Mouse (Mus musculus) hematopoietic stem cell, adult 5-6 weeks (primary cell): ENCODE measurements around the gene Maml1. TPM values are rescaled to one million over a fixed set of nuclear protein-coding genes. Genes with fewer than 3 reads are reported as not detected.

Source experiments
- ATAC-seq, 2 experiments: fragments of 125-278 bp in 1 of 2; replicated peaks in 1 of 2; 2 replicates each; pipeline ENCODE4 v1.8.0; 2016 to 2017; ENCODE audit warnings: inconsistent platforms in 2 of 2, mild to moderate bottlenecking in 2 of 2, moderate number of reproducible peaks in 2 of 2, low read depth in 1 of 2, moderate TSS enrichment in 1 of 2; ENCODE audit not compliant: low FRiP score in 2 of 2, poor library complexity in 2 of 2, severe bottlenecking in 2 of 2, insufficient read depth in 1 of 2, low TSS enrichment in 1 of 2
- total RNA-seq: library from RNA; stranded (forward); fragments of 172-1452, 232-1000 nt; gene quantifications from 2 replicates; pipeline ENCODE4 v1.2.3, GENCODE M21; 2017

Gene Maml1
- total RNA-seq, 1 experiment from 2014 or later: 4.5 TPM

DNA sequence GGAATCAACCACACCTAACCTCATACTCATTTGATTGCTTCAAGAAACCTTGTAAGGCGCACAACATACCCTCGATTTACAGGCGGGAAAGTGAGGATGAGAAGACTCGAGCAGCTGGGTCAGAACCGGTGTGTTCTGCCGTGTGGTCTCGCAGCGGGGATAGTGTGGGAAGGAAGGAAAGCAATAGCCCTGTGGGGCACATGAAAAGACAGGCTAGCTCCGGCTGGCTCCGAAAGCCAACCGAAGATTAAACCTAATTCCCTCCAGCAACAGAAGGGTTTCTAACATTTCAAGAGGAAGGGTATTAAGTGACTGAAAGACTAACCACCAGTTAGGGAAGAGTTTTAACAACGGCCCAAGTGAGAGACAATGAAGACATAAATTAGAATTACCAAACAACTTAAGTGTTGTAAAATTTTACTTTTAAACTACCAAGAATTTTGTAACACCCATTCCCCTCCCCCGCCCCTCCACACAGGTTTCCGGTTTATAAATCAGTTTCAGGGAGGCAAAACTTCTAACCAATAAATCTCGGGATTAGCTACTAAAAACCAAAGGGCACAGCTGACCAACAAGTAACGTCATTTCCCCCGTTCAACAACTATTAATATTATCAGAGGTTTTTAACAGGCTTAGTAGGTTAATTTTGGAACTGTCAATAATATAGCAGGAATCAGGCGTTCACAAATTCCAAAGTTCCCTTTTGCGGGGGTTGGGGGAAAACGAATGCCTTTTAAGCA lies 1.5 kb downstream of the Maml1 start:
- ATAC-seq: no peak

DNA sequence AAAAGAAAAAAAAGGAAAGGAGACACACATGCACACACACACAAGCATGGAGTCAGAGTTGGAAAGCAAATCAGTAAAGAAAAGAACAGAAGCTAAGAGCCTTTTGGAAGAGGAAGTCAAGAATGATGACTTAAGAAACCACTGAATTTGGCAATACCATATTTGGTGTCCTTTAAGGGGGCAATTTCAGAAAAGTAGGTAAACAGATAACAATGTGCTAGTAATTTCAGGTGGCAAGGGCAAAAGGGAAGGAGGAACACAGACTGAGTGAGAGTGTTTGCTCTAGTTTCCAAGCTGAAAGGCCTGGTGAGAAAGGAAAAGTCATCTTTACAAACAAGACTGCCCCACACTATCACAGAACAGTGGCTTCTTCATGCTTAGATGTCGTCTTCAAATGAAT lies 5.7 kb downstream of the Maml1 start:
- peak; percentile 53 to 58; a peak in 3 of 4 replicates for ATAC-seq

DNA sequence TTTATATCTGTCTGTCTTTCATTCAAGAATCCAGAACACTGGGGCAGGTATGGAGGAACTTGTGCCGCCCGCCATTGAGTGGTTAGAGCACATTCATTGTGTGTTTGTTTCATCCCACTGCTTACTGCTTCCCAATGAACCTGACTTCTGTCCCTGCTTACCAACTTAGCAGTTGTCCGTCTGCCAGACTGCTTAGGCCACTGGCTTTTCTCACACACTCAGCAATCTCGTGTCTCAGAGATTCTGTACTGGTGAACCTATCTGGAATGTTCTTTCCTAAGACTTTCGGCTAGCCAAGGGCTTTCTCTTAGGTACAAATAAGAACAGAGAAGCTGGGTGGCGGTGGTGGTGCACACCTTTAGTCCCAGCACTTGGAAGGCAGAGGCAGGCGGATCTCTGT lies 6.4 kb downstream of the Maml1 start:
- ATAC-seq: no peak

DNA sequence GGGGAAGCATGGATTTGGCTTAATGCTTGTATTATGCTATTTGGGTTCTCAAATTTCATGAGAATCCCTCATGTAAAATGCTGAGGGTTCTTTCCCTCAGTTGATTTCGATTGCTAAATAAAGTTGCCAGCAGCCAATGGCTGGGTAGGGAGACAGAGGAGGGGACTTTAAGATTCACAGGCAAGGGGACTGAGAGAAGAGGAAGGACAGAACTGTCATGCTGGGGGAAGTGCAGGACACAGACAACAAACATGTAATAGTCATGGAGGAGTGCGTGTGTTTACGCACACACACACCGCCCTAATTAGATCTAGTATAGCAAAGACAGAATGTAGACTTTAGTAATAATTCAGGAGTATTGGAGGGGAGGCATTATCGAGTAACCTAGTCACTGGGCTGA lies 6.8 kb downstream of the Maml1 start:
- no peak; a peak in 1 of 4 replicates for ATAC-seq

DNA sequence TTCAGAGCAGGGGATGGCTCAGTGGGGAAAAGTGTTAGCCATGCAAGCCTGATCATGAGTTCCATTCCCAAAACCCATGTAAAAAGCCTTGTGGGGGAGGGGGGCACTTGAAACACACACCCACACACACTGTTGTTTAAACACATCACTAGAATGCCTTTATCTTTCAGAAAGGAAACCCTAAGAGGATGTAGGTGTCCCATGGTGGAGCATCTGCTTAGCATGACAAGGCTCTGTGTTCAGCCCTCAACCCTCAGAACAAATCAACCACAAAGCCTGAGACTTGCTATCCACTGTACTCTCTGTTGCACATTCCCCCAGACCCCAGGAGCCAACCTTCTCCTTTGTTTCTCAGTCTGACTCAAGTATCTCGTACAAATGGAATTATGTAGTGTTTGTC lies 12.1 kb downstream of the Maml1 start:
- no peak for ATAC-seq

DNA sequence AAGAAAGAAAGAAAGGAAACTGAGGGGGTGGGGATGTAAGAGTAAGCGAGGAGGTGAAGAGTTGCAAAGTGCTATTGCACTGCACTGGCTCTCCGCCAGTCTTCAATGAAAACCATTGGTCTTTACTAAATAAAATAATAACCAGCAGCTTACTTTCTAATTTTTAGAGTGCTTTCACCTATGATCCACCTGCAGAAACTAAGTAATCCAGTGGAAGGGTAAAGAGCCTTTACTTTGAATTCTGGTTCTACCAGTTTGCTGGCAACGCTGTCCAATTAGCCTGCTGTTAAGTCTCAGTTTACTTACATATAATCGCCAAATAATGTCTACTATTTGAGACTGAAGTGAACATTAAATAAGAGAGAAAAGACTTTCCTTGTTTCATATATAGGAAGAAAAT lies 13.1 kb downstream of the Maml1 start:
- ATAC-seq: no peak

DNA sequence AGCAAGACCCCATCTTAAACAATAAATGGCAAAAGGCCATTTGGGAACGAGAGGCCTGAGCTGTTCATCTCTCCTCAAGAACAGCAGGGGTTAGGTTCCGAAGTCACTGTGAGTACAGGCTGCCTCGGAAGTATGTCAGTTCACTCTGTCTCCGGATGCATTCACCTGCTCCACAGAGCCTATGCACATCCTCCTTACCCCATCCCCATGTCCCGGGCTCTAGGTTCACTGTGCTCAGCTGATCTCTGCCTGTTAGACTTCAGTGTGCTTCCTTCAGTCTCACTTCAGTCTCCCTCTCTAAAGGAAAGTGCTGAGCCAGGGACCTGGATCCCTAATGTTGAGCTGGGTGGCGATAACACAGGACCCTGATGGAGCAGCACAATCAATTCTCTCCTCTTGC lies 14.4 kb downstream of the Maml1 start:
- ATAC-seq: no peak

DNA sequence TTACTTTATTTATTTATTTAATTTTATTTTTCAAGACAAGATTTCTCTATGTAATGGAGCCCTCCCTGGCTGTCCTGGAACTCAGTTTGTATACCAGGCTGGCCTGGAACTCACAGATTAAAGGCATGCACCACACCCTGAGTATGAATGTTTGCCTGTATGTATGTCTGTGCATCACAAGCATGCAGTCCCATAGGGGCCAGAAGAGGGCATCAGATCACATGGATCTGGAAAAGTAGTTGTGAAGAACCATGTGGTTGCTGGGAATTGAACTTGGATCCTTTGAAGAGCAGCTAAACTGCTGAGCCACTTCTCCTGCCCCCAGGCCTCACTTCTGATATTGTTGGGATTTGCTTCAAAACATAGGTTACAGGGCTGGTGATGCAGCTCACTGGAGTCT lies 15.1 kb downstream of the Maml1 start:
- ATAC-seq: no peak

DNA sequence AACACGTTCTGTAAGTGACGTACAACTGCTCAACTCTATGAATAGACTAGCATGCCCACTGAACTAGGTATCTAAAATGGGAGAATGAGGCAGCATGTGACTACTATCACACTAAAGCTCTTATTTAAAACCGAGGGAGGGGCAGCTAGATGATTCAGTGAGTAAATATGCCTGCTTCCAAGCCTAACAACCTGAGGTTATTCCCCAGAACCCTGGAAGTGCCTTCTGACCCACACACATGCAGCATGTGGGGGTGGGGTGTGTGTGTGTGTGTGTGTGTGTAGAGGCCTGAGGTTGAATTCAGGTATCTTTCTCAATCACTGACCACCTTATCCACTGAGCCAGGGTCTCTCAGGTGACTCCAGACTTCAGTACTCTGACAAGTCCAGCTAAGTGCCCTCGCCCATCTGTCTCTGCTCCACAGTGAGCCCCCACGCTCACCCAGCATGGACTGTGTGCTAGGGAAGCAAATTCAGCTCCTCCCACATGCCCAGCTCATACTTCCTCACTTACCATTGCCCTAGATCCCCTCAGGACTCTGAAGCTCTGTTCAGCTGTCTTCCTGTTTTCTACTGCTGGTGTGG lies 16.5 kb downstream of the Maml1 start:
- ATAC-seq: peak; percentile 75 to 76

DNA sequence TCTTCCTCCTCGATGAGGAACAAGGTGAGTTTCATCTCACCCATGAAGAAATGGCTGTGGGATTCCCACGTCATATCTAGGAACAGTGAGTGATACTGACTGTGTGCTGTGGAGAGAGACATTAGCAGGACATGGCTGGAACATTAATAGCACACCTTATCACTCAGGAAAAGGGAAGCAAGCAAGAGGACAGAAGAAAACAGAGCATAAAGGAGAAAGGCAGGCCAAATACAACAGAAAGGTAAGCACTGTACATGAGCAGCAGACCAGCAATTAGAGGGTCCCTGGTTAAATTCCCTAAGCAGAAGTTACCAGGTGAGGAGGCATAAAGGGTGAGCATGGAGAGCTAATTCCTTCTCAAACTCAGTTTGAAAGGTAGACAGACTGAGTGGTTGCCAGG lies 17.0 kb downstream of the Maml1 start:
- no peak for ATAC-seq

DNA sequence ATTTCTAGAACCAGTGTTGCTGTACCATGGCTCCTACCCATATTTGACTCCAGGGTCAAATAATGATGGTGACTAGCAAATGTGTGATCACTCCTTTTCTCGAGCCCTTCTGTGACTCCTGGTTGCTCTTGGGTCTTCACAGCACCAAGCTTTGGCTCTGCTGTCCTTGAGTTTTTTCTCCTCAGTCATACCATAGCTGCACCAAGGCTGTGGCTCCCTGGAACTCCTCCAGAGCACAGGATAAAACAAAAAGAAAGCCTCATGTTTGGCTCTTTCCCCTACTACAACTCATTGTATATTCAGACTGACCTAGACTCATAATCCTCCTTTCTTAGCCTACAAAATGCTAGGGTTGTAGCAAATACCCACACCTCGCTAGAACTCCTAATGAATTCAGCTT lies 19.3 kb downstream of the Maml1 start:
- no peak for ATAC-seq

DNA sequence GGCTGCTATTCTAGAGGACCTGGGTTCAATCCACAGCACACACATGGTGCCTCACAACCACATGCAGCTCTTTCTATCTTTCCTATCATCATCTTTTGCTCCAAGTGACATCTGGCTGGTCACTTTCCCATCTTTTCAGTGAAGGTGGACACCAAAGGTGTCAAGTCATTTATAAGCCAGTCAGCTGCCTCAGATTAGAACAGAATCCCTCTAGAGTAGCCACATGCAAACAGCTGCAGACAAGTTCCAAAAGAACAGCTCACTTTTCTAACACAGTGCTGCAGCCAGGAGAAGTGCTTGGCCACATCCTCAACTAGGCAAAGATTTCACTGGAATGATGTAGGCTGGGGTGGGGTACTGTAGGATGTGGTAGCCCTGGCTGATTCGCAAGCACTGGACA lies 22.2 kb downstream of the Maml1 start:
- ATAC-seq: no peak

DNA sequence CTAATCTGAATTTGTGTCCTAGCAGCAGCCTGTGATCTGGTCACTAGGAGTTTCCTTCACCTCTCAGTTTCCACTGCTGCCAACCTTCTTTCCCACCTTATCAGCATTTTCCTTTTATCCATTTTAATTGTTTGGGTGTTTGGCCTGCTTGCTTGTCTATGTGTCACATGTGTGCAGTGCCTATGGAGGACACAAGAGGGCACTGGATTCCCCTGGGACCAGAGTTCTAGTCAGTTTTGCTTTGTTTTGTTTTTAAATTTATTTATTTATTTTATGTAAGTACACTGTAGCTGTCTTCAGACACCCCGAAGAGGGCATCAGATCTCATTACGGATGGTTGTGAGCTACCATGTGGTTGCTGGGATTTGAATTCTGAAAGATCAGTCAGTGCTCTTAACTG lies 22.9 kb downstream of the Maml1 start:
- ATAC-seq: no peak

DNA sequence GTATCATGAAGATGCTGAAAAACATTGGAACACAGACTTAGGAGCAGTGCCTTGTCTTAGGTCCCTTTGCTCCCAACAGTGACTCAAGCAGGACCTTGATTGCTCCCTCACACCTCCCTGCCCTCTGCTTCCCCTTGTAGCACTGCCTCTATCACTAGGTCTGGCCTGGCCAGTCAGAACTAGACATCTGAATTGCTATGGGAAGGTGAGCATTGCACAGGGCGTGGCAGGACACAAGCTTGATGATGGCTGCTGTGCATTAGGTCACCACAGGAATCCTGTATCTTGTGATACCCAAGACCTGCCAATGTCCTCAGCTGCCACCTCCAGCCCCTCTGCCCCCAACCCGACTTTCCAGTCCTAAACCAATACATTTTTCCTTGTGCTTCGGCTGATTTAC lies 25.1 kb downstream of the Maml1 start:
- ATAC-seq: no peak

DNA sequence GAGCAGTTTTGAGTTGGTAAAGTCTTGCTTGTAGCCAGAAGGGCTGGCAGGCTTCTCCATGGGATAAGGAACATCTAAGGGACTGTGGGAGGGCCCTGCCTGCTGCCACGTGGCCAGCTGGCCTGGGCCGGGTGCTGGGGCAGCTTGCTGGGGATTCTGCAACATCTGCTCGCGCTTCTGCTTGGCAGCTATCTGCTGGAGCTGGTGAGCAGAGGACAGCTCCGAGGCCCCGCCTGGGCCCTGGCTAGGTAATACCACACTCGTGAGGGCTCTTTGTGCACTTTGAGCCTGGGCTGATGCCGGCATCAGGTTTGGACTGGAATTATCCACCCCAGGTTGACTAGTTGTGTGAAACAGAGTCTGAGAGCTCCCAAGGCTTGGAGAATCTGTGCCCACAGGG lies 26.2 kb downstream of the Maml1 start:
- ATAC-seq: no peak

DNA sequence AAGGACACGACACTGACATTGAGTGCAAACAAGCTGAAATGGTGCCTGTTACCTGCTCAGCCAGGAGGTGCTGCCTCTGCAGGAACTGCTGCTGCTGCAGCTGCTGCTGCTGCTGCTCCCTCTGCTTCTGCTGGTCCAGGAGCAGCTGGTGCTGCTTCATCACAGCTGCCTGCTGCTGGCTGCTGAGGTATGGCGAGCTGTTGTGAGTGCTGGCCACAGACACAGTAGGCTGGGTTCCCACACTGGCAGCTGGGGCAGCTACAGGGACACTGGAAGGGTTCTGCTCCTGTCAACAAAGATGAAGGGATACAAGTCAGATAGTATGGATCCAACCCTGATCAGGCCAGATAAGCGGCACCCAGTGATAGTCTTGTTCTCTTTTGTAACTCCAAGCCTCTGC lies 28.9 kb downstream of the Maml1 start:
- ATAC-seq: no peak

DNA sequence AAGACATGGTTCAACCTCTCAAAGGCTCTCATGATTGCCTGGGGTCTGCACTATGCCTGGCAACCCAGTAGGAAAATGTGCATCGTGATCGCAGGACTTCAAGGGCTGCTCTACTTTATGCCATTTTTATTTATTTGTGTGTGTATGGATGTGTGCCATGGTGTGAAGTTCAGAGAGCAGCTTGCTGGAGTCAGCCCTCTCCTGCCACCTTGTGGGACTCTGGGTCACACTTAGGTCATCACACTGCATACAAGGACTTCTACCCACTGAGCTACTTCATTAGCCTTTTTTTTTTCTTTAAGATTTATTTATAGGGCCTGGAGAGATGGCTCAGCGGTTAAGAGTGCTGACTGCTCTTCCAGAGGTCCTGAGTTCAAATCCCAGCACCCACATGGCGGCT lies 30.1 kb downstream of the Maml1 start:
- peak; percentile 68 to 70 for ATAC-seq

DNA sequence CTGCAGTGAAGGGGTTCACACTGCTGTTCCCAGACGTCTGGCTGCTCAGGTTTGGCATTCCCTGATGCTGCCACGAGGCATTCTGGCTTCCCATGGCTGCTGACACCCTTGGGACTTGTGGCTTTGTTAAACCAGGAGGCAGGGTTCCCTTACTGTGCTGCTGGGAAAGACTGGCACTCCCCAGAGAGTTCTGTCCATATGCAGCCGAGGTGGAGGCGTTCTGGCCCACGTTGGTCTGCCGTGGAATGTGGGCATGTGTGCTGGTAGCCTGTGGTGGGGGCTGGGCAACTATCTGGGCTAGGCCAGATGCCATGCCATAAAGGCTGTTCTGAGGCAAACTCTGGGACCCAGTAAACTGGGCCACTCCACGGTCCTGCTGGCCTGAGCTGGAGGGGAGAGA lies 33.8 kb downstream of the Maml1 start:
- no peak for ATAC-seq

DNA sequence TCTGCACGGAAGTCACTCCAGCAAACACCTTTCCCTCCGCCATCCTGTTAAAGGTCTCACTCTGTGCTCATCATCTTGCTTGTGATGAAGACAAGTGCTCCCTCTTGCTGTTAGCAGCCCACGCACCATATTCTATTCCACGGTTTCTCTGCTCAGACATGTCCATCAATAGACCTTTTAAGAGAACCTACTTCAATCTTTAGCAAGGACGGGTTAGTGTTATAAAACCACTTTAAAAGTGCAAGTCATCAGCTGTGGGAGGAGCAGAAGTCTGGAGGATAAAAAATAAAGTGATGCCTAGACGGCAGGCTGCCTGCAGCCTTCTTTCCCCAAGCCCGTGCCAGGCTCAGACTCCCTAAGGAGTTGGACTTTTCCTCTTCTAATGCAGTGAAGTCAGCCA lies 35.5 kb downstream of the Maml1 start:
- peak; percentile 57 to 67; a peak in 3 of 4 replicates for ATAC-seq
